In genomic region chr1:185065056-185065455, GRCm38 (mm10) we compare ENCODE assay signal across 14 mouse cellular contexts.
"Had no signal": no experiment of that assay in that cellular context is flagged by ENCODE, and none has a peak within 500 bp of the region (broad histone marks: within the 10 kb centered on the region; RNA-seq: fewer than 3 reads in every experiment).

No protein-coding gene starts in this region.

- H3K27me3 ChIP-seq: kidney, embryonic 15.5 days; limb, embryonic 15.5 days; lung, embryonic 15.5 days; neural tube, embryonic 12.5 days had no signal

- H3K9me3 ChIP-seq: kidney, embryonic 15.5 days; limb, embryonic 15.5 days; lung, embryonic 15.5 days; midbrain, embryonic 10.5 days; neural tube, embryonic 12.5 days had no signal

- H3K4me2 ChIP-seq: kidney, embryonic 15.5 days; limb, embryonic 15.5 days; lung, embryonic 15.5 days; neural tube, embryonic 12.5 days had no signal

- H3K27ac ChIP-seq: kidney, embryonic 15.5 days; limb, embryonic 15.5 days; liver, embryonic 14.5 days; lung, embryonic 15.5 days; midbrain, embryonic 10.5 days; neural tube, embryonic 12.5 days; stomach, postnatal 0 days had no signal

- H3K36me3 ChIP-seq: kidney, embryonic 15.5 days; limb, embryonic 15.5 days; lung, embryonic 15.5 days; midbrain, embryonic 10.5 days; neural tube, embryonic 12.5 days had no signal

- DNase-seq: kidney, adult 18-20 months; kidney, postnatal 36 days; layer of hippocampus, adult 9-11 months; layer of hippocampus, postnatal 36 days; midbrain, embryonic 14.5 days; thymus, postnatal 4 days had no signal

- H3K9ac ChIP-seq: kidney, embryonic 15.5 days; limb, embryonic 15.5 days; liver, embryonic 14.5 days; lung, embryonic 15.5 days; neural tube, embryonic 12.5 days had no signal

- H3K4me1 ChIP-seq: kidney, embryonic 15.5 days; limb, embryonic 15.5 days; neural tube, embryonic 12.5 days had no signal

- H3K4me3 ChIP-seq: kidney, embryonic 15.5 days; limb, embryonic 15.5 days; lung, embryonic 15.5 days; midbrain, embryonic 10.5 days; myocyte; neural tube, embryonic 12.5 days had no signal
